Mouse (Mus musculus) embryo, embryonic 10.5 days (tissue): ENCODE data around the gene Esyt2.
A peak's percentile ranks its signal among the peaks of the same experiment; 100 is the strongest.

Experiments used
- DNase-seq: peaks from one replicate; pipeline ENCODE4 v3.0.0-alpha.2; 2015; ENCODE audit warnings: low spot score

The Esyt2 gene

GRCm38 (mm10) chr12:116362091-116362490, 81.1 kb downstream of the Esyt2 start:
- no peak for DNase-seq

- DNase-seq, result no peak
Measured at GRCm38 (mm10) chr12:116366900-116367299, 85.9 kb downstream of the Esyt2 start.

GRCm38 (mm10) chr12:116367346-116367745, 86.3 kb downstream of the Esyt2 start:
- no peak for DNase-seq

GRCm38 (mm10) chr12:116368857-116369256, 87.9 kb downstream of the Esyt2 start:
- no peak for DNase-seq

GRCm38 (mm10) chr12:116383101-116383500, 102.1 kb downstream of the Esyt2 start:
- DNase-seq, result no peak

- no peak for DNase-seq
Measured at GRCm38 (mm10) chr12:116383995-116384394, 103.0 kb downstream of the Esyt2 start.

GRCm38 (mm10) chr12:116386802-116387201, 105.8 kb downstream of the Esyt2 start:
- DNase-seq, result no peak

GRCm38 (mm10) chr12:116389868-116390267, 108.9 kb downstream of the Esyt2 start:
- no peak for DNase-seq

GRCm38 (mm10) chr12:116394327-116394726, 113.3 kb downstream of the Esyt2 start:
- no peak for DNase-seq

GRCm38 (mm10) chr12:116395312-116395711, 114.3 kb downstream of the Esyt2 start:
- no peak for DNase-seq

GRCm38 (mm10) chr12:116396072-116396695, 115.2 kb downstream of the Esyt2 start:
- DNase-seq, result no peak

GRCm38 (mm10) chr12:116404012-116404679, 123.2 kb downstream of the Esyt2 start:
- DNase-seq, result no peak

- DNase-seq, result peak; percentile 98
Measured at GRCm38 (mm10) chr12:116405045-116405835, 124.2 kb downstream of the Esyt2 start, which contains the start of gene Ncapg2. Gene Ncapg2, plus strand, starts transcription at chr12:116405402.

- peak; percentile 51 for DNase-seq
Measured at GRCm38 (mm10) chr12:116405836-116406155, 124.8 kb downstream of the Esyt2 start.

GRCm38 (mm10) chr12:116407883-116408282, 126.9 kb downstream of the Esyt2 start:
- no peak for DNase-seq

GRCm38 (mm10) chr12:116414941-116415340, 133.9 kb downstream of the Esyt2 start:
- DNase-seq, result no peak

- no peak for DNase-seq
Measured at GRCm38 (mm10) chr12:116416514-116416913, 135.5 kb downstream of the Esyt2 start.

GRCm38 (mm10) chr12:116421656-116422055, 140.7 kb downstream of the Esyt2 start:
- no peak for DNase-seq

GRCm38 (mm10) chr12:116425392-116425791, 144.4 kb downstream of the Esyt2 start:
- DNase-seq, result no peak

- DNase-seq, result no peak
Measured at GRCm38 (mm10) chr12:116433742-116434141, 152.7 kb downstream of the Esyt2 start.

- DNase-seq, result no peak
Measured at GRCm38 (mm10) chr12:116435232-116435631, 154.2 kb downstream of the Esyt2 start.

GRCm38 (mm10) chr12:116436125-116436524, 155.1 kb downstream of the Esyt2 start:
- no peak for DNase-seq

- no peak for DNase-seq
Measured at GRCm38 (mm10) chr12:116438591-116438990, 157.6 kb downstream of the Esyt2 start.
